Mouse (Mus musculus) hindbrain, postnatal 0 days (tissue): ENCODE measurements at regions not wholly inside any gene's neighbourhood (a gene's known extent, or its start where the extent isn't known, plus 50 kb on each side); places are given as distances from the start of the nearest gene placed in this dataset.

Experiments used
- ATAC-seq: fragments of 200-750 bp; cut with Nextera tagmentation; 2 replicates; pipeline ENCODE4 v1.8.0; 2017; ENCODE audit warnings: mild to moderate bottlenecking, moderate TSS enrichment, moderate library complexity
- DNase-seq: peaks from one replicate; pipeline ENCODE4 v3.0.0-alpha.2; 2015; ENCODE audit warnings: low spot score
- H3K27ac ChIP-seq: fragments of 300-500 bp; sonication (generic); 2 replicates; pipeline ENCODE4 v1.5.1; 2014; ENCODE audit warnings: mild to moderate bottlenecking
- H3K27me3 ChIP-seq: fragments of 300-500 bp; sonication (generic); 2 replicates; pipeline ENCODE4 v1.6.1; 2014; ENCODE audit warnings: low read length, mixed read lengths; ENCODE audit not compliant: insufficient read depth
- H3K36me3 ChIP-seq: fragments of 300-500 bp; sonication (generic); 2 replicates; pipeline ENCODE4 v1.6.1; 2014; ENCODE audit warnings: low read length, mixed read lengths; ENCODE audit not compliant: insufficient read depth
- H3K4me1 ChIP-seq: fragments of 300-500 bp; sonication (generic); 2 replicates; pipeline ENCODE4 v1.6.1; 2014; ENCODE audit warnings: antibody characterized with exemption, low read length, mixed read lengths; ENCODE audit not compliant: insufficient read depth
- H3K4me2 ChIP-seq: fragments of 300-500 bp; sonication (generic); 2 replicates; pipeline ENCODE4 v1.6.1; 2014; ENCODE audit warnings: low read depth, mild to moderate bottlenecking, low read length, moderate library complexity, mixed read lengths
- H3K4me3 ChIP-seq: fragments of 300-500 bp; sonication (generic); 2 replicates; pipeline ENCODE4 v1.5.1; 2014; ENCODE audit warnings: low read length
- H3K9ac ChIP-seq: fragments of 300-500 bp; sonication (generic); replicated peaks from 2 replicates; pipeline ENCODE4 v1.6.1; 2014; ENCODE audit warnings: mild to moderate bottlenecking, low read length, moderate library complexity, mixed read lengths
- H3K9me3 ChIP-seq: fragments of 300-500 bp; sonication (generic); 2 replicates; pipeline ENCODE4 v1.6.1; 2016; ENCODE audit warnings: low read length, mixed read lengths
- CTCF ChIP-seq: IDR thresholded peaks from 2 replicates; pipeline ENCODE4 v1.5.1; 2016; ENCODE audit warnings: antibody characterized with exemption, control low read depth, low read depth
- WGBS: fragments of 180-500 bp; shearing (Covaris S2); extraction: QIAGEN DNeasy Blood & Tissue Kit; methylation state at CpG from one replicate; pipeline ENCODE4 v1.1.7; 2014; 5-methylcytosine and 5-hydroxymethylcytosine counted together

GRCm38 (mm10) chr9:88208022-88208421 lies 119.0 kb upstream of the Nt5e start:
- no peak for ATAC-seq
- H3K9me3 ChIP-seq = no peaks in the 10 kb centered on the region
- no peaks in the 10 kb centered on the region for H3K27me3 ChIP-seq
- H3K4me2 ChIP-seq = no peak overlapping the region
- DNase-seq = no peak
- no peaks in the 10 kb centered on the region for H3K36me3 ChIP-seq
- H3K4me3 ChIP-seq = no peak overlapping the region
- no peaks in the 10 kb centered on the region for H3K4me1 ChIP-seq
- no peak for TF ChIP-seq CTCF
- H3K27ac ChIP-seq = no peak overlapping the region
- no peak overlapping the region for H3K9ac ChIP-seq

GRCm38 (mm10) chr9:88214758-88215157 lies 112.2 kb upstream of the Nt5e start:
- Histone ChIP-seq H3K27ac (no peak overlapping the region), H3K27me3 (no peaks in the 10 kb centered on the region), H3K4me2 (no peak overlapping the region), H3K9ac (no peak overlapping the region), H3K4me1 (no peaks in the 10 kb centered on the region), H3K9me3 (no peaks in the 10 kb centered on the region), H3K36me3 (no peaks in the 10 kb centered on the region), H3K4me3 (no peak overlapping the region)
- 75% methylated on average over 6 of the region's 6 CpGs for WGBS
- ATAC-seq = no peak
- no peak for TF ChIP-seq CTCF
- DNase-seq = no peak

- no peak overlapping the region for H3K9ac ChIP-seq
- H3K4me1 ChIP-seq = no peaks in the 10 kb centered on the region
- H3K4me2 ChIP-seq = no peak overlapping the region
- H3K27me3 ChIP-seq = no peaks in the 10 kb centered on the region
- no peak overlapping the region for H3K4me3 ChIP-seq
- DNase-seq (no peak), ATAC-seq (no peak)
- 79% methylated on average over 3 of the region's 3 CpGs for WGBS
- H3K9me3 ChIP-seq = no peaks in the 10 kb centered on the region
- no peaks in the 10 kb centered on the region for H3K36me3 ChIP-seq
- TF ChIP-seq CTCF = no peak
- no peak overlapping the region for H3K27ac ChIP-seq
Measured at GRCm38 (mm10) chr9:88220360-88220759, 106.6 kb upstream of the Nt5e start.

GRCm38 (mm10) chr9:88221276-88221675 lies 105.7 kb upstream of the Nt5e start:
- 63% methylated on average over 14 of the region's 14 CpGs for WGBS
- Histone ChIP-seq H3K9ac (no peak overlapping the region), H3K4me3 (no peak overlapping the region), H3K9me3 (no peaks in the 10 kb centered on the region), H3K27me3 (no peaks in the 10 kb centered on the region), H3K4me2 (no peak overlapping the region), H3K4me1 (no peaks in the 10 kb centered on the region), H3K27ac (no peak overlapping the region), H3K36me3 (no peaks in the 10 kb centered on the region)
- ATAC-seq = 0 out of 2 replicates have a peak, but pooled peaks have one; percentile 14
- no peak for TF ChIP-seq CTCF
- no peak for DNase-seq

GRCm38 (mm10) chr9:88221850-88222353 lies 105.1 kb upstream of the Nt5e start:
- no peak overlapping the region for H3K9ac ChIP-seq
- H3K4me2 ChIP-seq = no peak overlapping the region
- H3K36me3 ChIP-seq = no peaks in the 10 kb centered on the region
- TF ChIP-seq CTCF = peak; percentile 87
- H3K27ac ChIP-seq = no peak overlapping the region
- no peaks in the 10 kb centered on the region for H3K27me3 ChIP-seq
- DNase-seq = peak; percentile 89
- 14% methylated on average over 7 of the region's 7 CpGs for WGBS
- no peaks in the 10 kb centered on the region for H3K4me1 ChIP-seq
- no peaks in the 10 kb centered on the region for H3K9me3 ChIP-seq
- H3K4me3 ChIP-seq = no peak overlapping the region
- ATAC-seq = peak; percentile 64

- no peak for TF ChIP-seq CTCF
- Histone ChIP-seq H3K9ac (no peak overlapping the region), H3K27me3 (no peaks in the 10 kb centered on the region), H3K36me3 (no peaks in the 10 kb centered on the region), H3K4me2 (no peak overlapping the region), H3K4me1 (no peaks in the 10 kb centered on the region), H3K9me3 (no peaks in the 10 kb centered on the region), H3K27ac (no peak overlapping the region), H3K4me3 (no peak overlapping the region)
- 73% methylated on average over 2 of the region's 2 CpGs for WGBS
- no peak for ATAC-seq
- DNase-seq = no peak
Measured at GRCm38 (mm10) chr9:88237126-88237525, 89.9 kb upstream of the Nt5e start.

GRCm38 (mm10) chr9:88238346-88238745 lies 88.7 kb upstream of the Nt5e start:
- ATAC-seq (no peak), DNase-seq (no peak)
- Histone ChIP-seq H3K27ac (no peak overlapping the region), H3K27me3 (no peaks in the 10 kb centered on the region), H3K36me3 (no peaks in the 10 kb centered on the region), H3K4me2 (no peak overlapping the region), H3K4me1 (no peaks in the 10 kb centered on the region), H3K9me3 (no peaks in the 10 kb centered on the region), H3K9ac (no peak overlapping the region), H3K4me3 (no peak overlapping the region)
- TF ChIP-seq CTCF = no peak
- WGBS = 69% methylated on average over 5 of the region's 5 CpGs
